Mouse (Mus musculus): Measurements from ENCODE around the gene Sik2.

DNA sequence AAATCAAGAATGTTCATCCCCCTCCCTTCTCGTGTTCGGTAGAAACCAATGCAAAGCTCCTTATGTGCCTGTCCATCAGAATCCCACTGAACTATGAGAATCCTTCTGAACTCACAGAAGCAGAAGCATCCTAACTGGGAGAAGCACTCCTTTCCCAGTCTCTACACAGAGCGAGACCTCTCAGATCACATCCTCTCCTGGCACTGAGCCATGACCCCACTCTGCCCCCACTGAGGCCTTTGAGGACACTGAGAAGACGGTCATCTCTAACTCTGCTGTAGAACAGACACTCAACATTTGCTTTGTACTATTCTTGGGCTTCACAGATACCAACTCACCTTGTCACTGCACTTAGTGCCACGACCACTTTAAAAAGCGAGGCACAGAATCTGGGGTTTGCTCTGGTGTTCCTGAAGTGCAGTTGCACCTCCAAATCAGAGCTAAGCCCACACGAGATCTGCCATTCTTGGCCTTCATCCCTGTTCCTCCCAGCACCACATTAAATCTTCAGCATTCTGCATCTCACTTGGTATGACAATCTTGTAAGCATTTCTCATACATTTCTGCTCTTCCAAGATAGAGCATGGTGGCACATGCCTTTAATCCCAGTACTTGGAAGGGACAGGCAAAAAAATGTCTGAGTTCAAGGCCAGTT is 96.9 kb downstream of the Sik2 start:
- no peak for TF ChIP-seq CTCF (IDR thresholded peaks at IDR 0.05; ENCODE audit: extremely low read depth, insufficient read depth, insufficient read length, insufficient replicate concordance)
- no peak for TF ChIP-seq POLR2A (IDR thresholded peaks at IDR 0.05; ENCODE audit: low read depth, low read length)

All from spleen, adult 2 months (tissue).